Mouse (Mus musculus) MEL (cell line): Measurements from ENCODE around the gene Cobll1. TPM values are rescaled to one million over a fixed set of nuclear protein-coding genes. Genes with fewer than 3 reads are reported as not detected.

ENCODE experiments used
- DNase-seq: peaks from one replicate; pipeline ENCODE4 v3.0.0; 2011; ENCODE audit warnings: low read depth, low spot score
- H3K27ac ChIP-seq: 2 replicates; pipeline ENCODE4 v1.5.1; 2012; ENCODE audit warnings: low read depth, mild to moderate bottlenecking, control low read depth, low read length, moderate library complexity; ENCODE audit not compliant: control insufficient read depth
- H3K27me3 ChIP-seq, 2 experiments: fragments of 150-350 bp in 1 of 2; sonication (generic) in 1 of 2; 2 replicates each; pipeline ENCODE4 v1.6.1; 2012; ENCODE audit warnings: low read length in 2 of 2, mild to moderate bottlenecking in 2 of 2, improper control_type of control experiment in 1 of 2, moderate library complexity in 1 of 2; ENCODE audit not compliant: insufficient read depth in 2 of 2, control insufficient read depth in 1 of 2
- H3K36me3 ChIP-seq, 2 experiments: 2 replicates each; pipeline ENCODE4 v1.6.1; 2012 to 2014; ENCODE audit warnings: low read length in 2 of 2, improper control_type of control experiment in 1 of 2, inconsistent platforms in 1 of 2, mild to moderate bottlenecking in 1 of 2; ENCODE audit not compliant: insufficient read depth in 2 of 2, control insufficient read depth in 1 of 2
- H3K4me1 ChIP-seq, 2 experiments: fragments of 150-350 bp in 1 of 2; sonication (generic) in 1 of 2; 2 replicates each; pipeline ENCODE4 v1.6.1; 2012; ENCODE audit warnings: low read length in 2 of 2, improper control_type of control experiment in 1 of 2, mild to moderate bottlenecking in 1 of 2; ENCODE audit not compliant: insufficient read depth in 2 of 2, control insufficient read depth in 1 of 2
- H3K4me3 ChIP-seq, 2 experiments: fragments of 150-350 bp in 1 of 2; sonication (generic) in 1 of 2; 2 replicates each; pipeline ENCODE4 v1.5.1; 2012; ENCODE audit warnings: low read depth in 2 of 2, low read length in 2 of 2, mild to moderate bottlenecking in 2 of 2, moderate library complexity in 2 of 2, control low read depth in 1 of 2, improper control_type of control experiment in 1 of 2; ENCODE audit not compliant: control insufficient read depth in 1 of 2, insufficient read depth in 1 of 2
- H3K79me2 ChIP-seq: 2 replicates; pipeline ENCODE4 v1.6.1; 2012; ENCODE audit warnings: mild to moderate bottlenecking, low read length, moderate library complexity; ENCODE audit not compliant: control insufficient read depth, poor library complexity, insufficient read depth
- H3K9ac ChIP-seq: 2 replicates; pipeline ENCODE4 v1.6.1; 2012; ENCODE audit warnings: low read depth, mild to moderate bottlenecking, control low read depth, low read length, moderate library complexity; ENCODE audit not compliant: control insufficient read depth, poor library complexity, severe bottlenecking
- H3K9me3 ChIP-seq: fragments of 150-350 bp; sonication (generic); replicated peaks from 2 replicates; pipeline ENCODE4 v1.6.1; 2012; ENCODE audit warnings: mild to moderate bottlenecking, low read length, improper control_type of control experiment, moderate library complexity; ENCODE audit not compliant: insufficient read depth
- BHLHE40 ChIP-seq: IDR thresholded peaks from 2 replicates; pipeline ENCODE4 v1.6.1; 2012; ENCODE audit warnings: low read depth, mild to moderate bottlenecking, inconsistent platforms, low read length, improper control_type of control experiment, borderline replicate concordance
- CHD1 ChIP-seq: IDR thresholded peaks from 2 replicates; pipeline ENCODE4 v1.6.1; 2012; ENCODE audit warnings: low read depth, mild to moderate bottlenecking, inconsistent platforms, low read length, improper control_type of control experiment
- CTCF ChIP-seq, 3 experiments: IDR thresholded peaks in 2 of 3; conservative IDR thresholded peaks in 1 of 3; 2 replicates each; pipeline ENCODE4 v1.5.1; 2011 to 2012; ENCODE audit warnings: low read length in 3 of 3, low read depth in 2 of 3, mild to moderate bottlenecking in 2 of 3, improper control_type of control experiment in 1 of 3, inconsistent platforms in 1 of 3, mixed read lengths in 1 of 3, moderate library complexity in 1 of 3; ENCODE audit not compliant: control insufficient read depth in 1 of 3, insufficient read depth in 1 of 3, poor library complexity in 1 of 3, severe bottlenecking in 1 of 3
- E2F4 ChIP-seq: IDR thresholded peaks from 2 replicates; pipeline ENCODE4 v1.6.1; 2011; ENCODE audit warnings: low read depth, low read length, improper control_type of control experiment, borderline replicate concordance
- GABPA ChIP-seq: IDR thresholded peaks from 2 replicates; pipeline ENCODE4 v1.6.1; 2012; ENCODE audit warnings: low read depth, mild to moderate bottlenecking, inconsistent platforms, low read length, improper control_type of control experiment, moderate library complexity
- GATA1 ChIP-seq: IDR thresholded peaks from 2 replicates; pipeline ENCODE4 v1.6.1; 2011; ENCODE audit warnings: low read depth, low read length, improper control_type of control experiment
- HCFC1 ChIP-seq: IDR thresholded peaks from 2 replicates; pipeline ENCODE4 v1.6.1; 2012; ENCODE audit warnings: low read depth, mild to moderate bottlenecking, inconsistent platforms, low read length, improper control_type of control experiment, moderate library complexity
- JUND ChIP-seq: IDR thresholded peaks from 2 replicates; pipeline ENCODE4 v1.6.1; 2011; ENCODE audit warnings: low read depth, mild to moderate bottlenecking, improper control_type of control experiment, low read length
- MXI1 ChIP-seq: IDR thresholded peaks from 2 replicates; pipeline ENCODE4 v1.6.1; 2011; ENCODE audit warnings: mild to moderate bottlenecking, low read depth, low read length, improper control_type of control experiment
- MYB ChIP-seq: IDR thresholded peaks from 2 replicates; pipeline ENCODE4 v1.6.1; 2011; ENCODE audit warnings: mild to moderate bottlenecking, low read depth, low read length, improper control_type of control experiment
- POLR2AphosphoS5 ChIP-seq: IDR thresholded peaks from 2 replicates; pipeline ENCODE4 v1.6.1; 2012; ENCODE audit warnings: low read depth, borderline replicate concordance, mild to moderate bottlenecking, inconsistent platforms, low read length, moderate library complexity, mixed read lengths
- RCOR1 ChIP-seq: IDR thresholded peaks from 2 replicates; pipeline ENCODE4 v1.6.1; 2012; ENCODE audit warnings: low read depth, mild to moderate bottlenecking, inconsistent platforms, low read length, improper control_type of control experiment
- SIN3A ChIP-seq: IDR thresholded peaks from 2 replicates; pipeline ENCODE4 v1.6.1; 2012; ENCODE audit warnings: low read length, improper control_type of control experiment, inconsistent platforms
- SMC3 ChIP-seq: IDR thresholded peaks from 2 replicates; pipeline ENCODE4 v1.6.1; 2011; ENCODE audit warnings: low read depth, low read length, improper control_type of control experiment
- TBP ChIP-seq: IDR thresholded peaks from 2 replicates; pipeline ENCODE4 v1.8.0; 2011; ENCODE audit warnings: low read depth, low read length, improper control_type of control experiment
- TCF12 ChIP-seq: IDR thresholded peaks from 2 replicates; pipeline ENCODE4 v1.6.1; 2014; ENCODE audit warnings: low read depth, mild to moderate bottlenecking, inconsistent platforms, low read length, improper control_type of control experiment, moderate library complexity
- USF1 ChIP-seq: IDR thresholded peaks from 2 replicates; pipeline ENCODE4 v1.6.1; 2014; ENCODE audit warnings: low read depth, mild to moderate bottlenecking, inconsistent platforms, low read length, improper control_type of control experiment, moderate library complexity
- ZMIZ1 ChIP-seq: IDR thresholded peaks from 2 replicates; pipeline ENCODE4 v1.6.1; 2012; ENCODE audit warnings: low read depth, mild to moderate bottlenecking, inconsistent platforms, low read length, improper control_type of control experiment, moderate library complexity
- polyA plus RNA-seq, 2 experiments: library from polyadenylated mRNA; stranded (reverse) in 1 of 2; unstranded in 1 of 2; fragments of >175 nt in 1 of 2; fragments of >200 nt in 1 of 2; gene quantifications; 2 replicates each; pipeline versions ENCODE4 v1.2.1 to v1.2.4; 2012; ENCODE audit warnings: low replicate concordance in 2 of 2, low read depth in 1 of 2; ENCODE audit not compliant: insufficient read length in 2 of 2, insufficient read depth in 1 of 2, missing spikeins in 1 of 2
- total RNA-seq: library from RNA; depleted of rRNA; stranded (reverse); fragments of 300-350 nt; gene quantifications from 2 replicates; pipeline ENCODE4 v1.2.3, GENCODE M21; 2012

The Cobll1 gene
- total and polyA plus RNA-seq, 3 experiments, result not detected

DNA sequence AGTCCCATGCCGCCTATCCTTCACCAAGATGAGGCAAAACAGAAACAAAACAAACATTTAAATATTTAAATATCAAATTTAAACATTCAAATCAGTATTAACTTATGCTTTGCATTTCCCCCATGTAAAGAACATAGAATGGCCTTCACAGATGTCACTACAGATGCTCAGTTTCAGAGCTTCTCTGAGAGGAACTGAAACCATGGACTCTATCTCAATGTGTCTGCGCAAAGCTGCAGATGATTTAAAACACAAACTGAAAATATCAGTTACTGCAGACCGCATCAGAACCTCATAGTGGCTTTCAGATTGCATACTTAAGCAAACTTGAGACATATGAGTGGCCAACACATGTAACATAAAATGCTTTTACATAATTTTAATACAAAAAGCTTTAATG is 40.6 kb downstream of the Cobll1 start:
- no peaks in the 10 kb centered on the region for H3K4me1 ChIP-seq
- no peaks in the 10 kb centered on the region for H3K79me2 ChIP-seq
- no peaks in the 10 kb centered on the region for H3K9me3 ChIP-seq
- H3K9ac ChIP-seq, result no peak overlapping the region
- TF ChIP-seq CTCF (IDR thresholded peaks at IDR 0.05 in 2 of 3, conservative IDR thresholded peaks at IDR 0.05 in 1 of 3; ENCODE audit: control insufficient read depth in 1 of 3, insufficient read depth in 1 of 3, low read depth in 2 of 3, low read length in 3 of 3, poor library complexity in 1 of 3, severe bottlenecking in 1 of 3) (no peak), GATA1 (no peak), RCOR1 (no peak), SMC3 (no peak), USF1 (no peak), JUND (no peak), POLR2AphosphoS5 (no peak), TCF12 (no peak), BHLHE40 (no peak), GABPA (no peak), TBP (no peak), MYB (no peak), SIN3A (no peak), E2F4 (no peak), HCFC1 (no peak), ZMIZ1 (no peak), MXI1 (no peak), CHD1 (no peak)
- no peak overlapping the region for H3K27ac ChIP-seq
- H3K4me3 ChIP-seq, result no peak overlapping the region
- DNase-seq, result no peak
- H3K36me3 ChIP-seq, result no peaks in the 10 kb centered on the region
- no peaks in the 10 kb centered on the region for H3K27me3 ChIP-seq

- H3K4me3 ChIP-seq, result no peak overlapping the region
- TF ChIP-seq GATA1, result no peak
Observed at GRCm38 (mm10) chr2:65196994-65197393, 42.2 kb downstream of the Cobll1 start.

More at GRCm38 (mm10) chr2:65196994-65197393, 42.2 kb downstream of the Cobll1 start:
- H3K27me3 ChIP-seq, result no peaks in the 10 kb centered on the region
- no peak overlapping the region for H3K27ac ChIP-seq
- H3K79me2 ChIP-seq, result no peaks in the 10 kb centered on the region
- H3K36me3 ChIP-seq, result no peaks in the 10 kb centered on the region
- no peaks in the 10 kb centered on the region for H3K4me1 ChIP-seq
- H3K9ac ChIP-seq, result no peak overlapping the region
- no peak for DNase-seq
- H3K9me3 ChIP-seq, result no peaks in the 10 kb centered on the region
